10 mouse cellular contexts compared by ENCODE assay signal in the genomic region with DNA sequence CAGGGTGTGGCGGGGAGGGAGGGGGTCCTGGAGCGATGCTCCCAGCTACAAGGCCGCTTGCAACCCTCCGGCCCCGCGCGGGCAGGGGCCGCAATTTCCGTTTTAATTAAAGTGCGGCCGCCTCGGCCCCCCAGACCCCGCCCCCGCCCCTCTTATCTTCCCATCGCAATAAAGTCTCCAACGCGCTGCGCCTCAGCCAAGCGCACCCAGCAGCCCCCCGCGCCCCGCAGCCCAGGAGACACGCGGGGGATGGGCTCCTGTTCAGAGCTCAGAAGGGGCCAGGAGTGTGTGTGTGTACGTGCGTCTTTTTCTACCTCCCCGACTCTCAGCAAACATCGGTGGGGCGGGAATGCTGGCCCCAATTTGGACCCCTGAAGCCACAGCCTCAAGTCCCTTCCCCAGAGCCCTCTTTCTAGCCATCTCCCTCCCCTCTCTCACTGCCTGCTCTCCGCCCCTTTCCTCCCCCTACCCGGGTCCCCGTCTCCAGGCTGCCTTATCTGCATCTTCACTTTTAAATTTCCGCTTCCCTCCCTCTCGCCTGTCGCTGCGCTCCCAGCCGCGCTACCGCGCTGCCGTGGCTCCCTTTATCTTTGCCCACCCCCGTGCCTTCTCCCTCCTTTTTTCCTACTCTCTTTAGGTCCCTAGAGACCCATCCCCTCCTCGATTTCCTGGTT. TPM values are rescaled to one million over a fixed set of nuclear protein-coding genes. Genes with fewer than 3 reads are reported as not detected.
DNase-seq lines count a peak whose midpoint lies in the region; ATAC-seq and TF ChIP-seq lines count a peak whose summit lies in the region.
"Had no signal": no experiment of that assay in that cellular context is flagged by ENCODE, and none has a peak within 500 bp of the region (broad histone marks: within the 10 kb centered on the region; RNA-seq: fewer than 3 reads in every experiment).

A gene (minus strand): TSS at position 51 of the 674 bp plus-strand sequence.

- intact Hi-C loops in gastrocnemius, adult 2 months (cut with DNase I), result no loop called here

- peak within 1 kb of the TSS; percentile 43; the same call in 1 of the 2 replicates for H3K9ac ChIP-seq in hindbrain, embryonic 13.5 days
- no peak within 1 kb of the TSS for H3K9ac ChIP-seq in midbrain, embryonic 12.5 days (replicated peaks)

- H3K27ac ChIP-seq in gastrocnemius, adult 2 months, result no peak within 1 kb of the TSS
- no peak within 1 kb of the TSS for H3K27ac ChIP-seq in hindbrain, embryonic 13.5 days
- no peak within 1 kb of the TSS for H3K27ac ChIP-seq in midbrain, embryonic 12.5 days (replicated peaks)

- H3K27me3 ChIP-seq in hindbrain, embryonic 13.5 days, result peaks cover 100% of the 10 kb centered on the region
- peaks cover 99% of the 10 kb centered on the region for H3K27me3 ChIP-seq in midbrain, embryonic 12.5 days

- no peaks in the 10 kb centered on the region for H3K9me3 ChIP-seq in hindbrain, embryonic 13.5 days
- H3K9me3 ChIP-seq in midbrain, embryonic 12.5 days, result no peaks in the 10 kb centered on the region

- H3K4me3 ChIP-seq in gastrocnemius, adult 2 months, result peak within 1 kb of the TSS; percentile 51
- peak within 1 kb of the TSS; percentile 23 for H3K4me3 ChIP-seq in hindbrain, embryonic 13.5 days
- peak within 1 kb of the TSS; percentile 25 for H3K4me3 ChIP-seq in midbrain, embryonic 12.5 days
- H3K4me3 ChIP-seq: erythroblast, embryonic 14.5 days had no signal

- ATAC-seq in hindbrain, embryonic 13.5 days (ENCODE audit: low FRiP score), result no peak
- no peak for ATAC-seq in midbrain, embryonic 12.5 days (ENCODE audit: low FRiP score, low read depth)

- peak within 1 kb of the TSS; percentile 41 for H3K4me2 ChIP-seq in hindbrain, embryonic 13.5 days
- peak within 1 kb of the TSS; percentile 49 for H3K4me2 ChIP-seq in midbrain, embryonic 12.5 days (replicated peaks)

- WGBS in hindbrain, embryonic 13.5 days, result under 1% methylated on average over 43 of the region's 43 CpGs
- 2% methylated on average over 36 of the region's 43 CpGs for WGBS in midbrain, embryonic 12.5 days

- peaks cover 29% of the 10 kb centered on the region for H3K4me1 ChIP-seq in hindbrain, embryonic 13.5 days (replicated peaks)
- peaks cover 28% of the 10 kb centered on the region for H3K4me1 ChIP-seq in midbrain, embryonic 12.5 days

- no peak for TF ChIP-seq CTCF in gastrocnemius, adult 2 months (IDR thresholded peaks at IDR 0.05)

- DNase-seq in gastrocnemius, adult 2 months, result no peak
- no peak for DNase-seq in gastrocnemius, postnatal 25 days
- DNase-seq in R1 (ENCODE audit: low read depth, low spot score), result peak; percentile 76
- DNase-seq in thymus, postnatal 14 days, result no peak
- DNase-seq in thymus, postnatal 10 days (ENCODE audit: low spot score in 2 of 2), result no peak
- no peak for DNase-seq in retina, embryonic 14.5 days (ENCODE audit: low spot score)

- H3K36me3 ChIP-seq in hindbrain, embryonic 13.5 days, result no peaks in the 10 kb centered on the region
- H3K36me3 ChIP-seq in midbrain, embryonic 12.5 days, result no peaks in the 10 kb centered on the region

RNA-seq across cellular contexts. Expression of the gene that starts here (rescaled TPM):
- not detected for total RNA-seq in gastrocnemius, adult 2 months (2021)
- not detected for total RNA-seq in gastrocnemius, postnatal 25 days (2021)
- polyA plus RNA-seq in hindbrain, embryonic 13.5 days (2015; fragmentation: Nextera tagmentation; extraction: Ambion mirVana), result 4.1 and 6.7 TPM in 2 replicates
- 0.25 and 0.55 TPM in 2 replicates for polyA plus RNA-seq in midbrain, embryonic 12.5 days (2016; fragmentation: Nextera tagmentation; extraction: Ambion mirVana)
- total RNA-seq: left cerebral cortex, postnatal 10 days had no signal
- polyA plus RNA-seq: erythroblast, embryonic 14.5 days had no signal
